Mouse (Mus musculus) heart, adult 2 months (tissue): ENCODE data around the gene Cr2.

ENCODE experiments used
- CTCF ChIP-seq: fragments of 200-600 bp; IDR thresholded peaks from 2 replicates; pipeline ENCODE4 v1.8.1; 2022; ENCODE audit warnings: antibody characterized with exemption, mild to moderate bottlenecking, moderate library complexity
- POLR2A ChIP-seq: fragments of 200-500 bp; IDR thresholded peaks from 2 replicates; pipeline ENCODE4 v1.6.1; 2011; ENCODE audit warnings: mild to moderate bottlenecking, low read depth, low read length, control low read depth; ENCODE audit not compliant: insufficient read depth

GRCm38 (mm10) chr1:195098004-195098403 lies 78.5 kb downstream of the Cr2 start:
- TF ChIP-seq POLR2A (no peak), CTCF (no peak)
